Mouse (Mus musculus): ENCODE data around the gene C1qc. TPM values are rescaled to one million over a fixed set of nuclear protein-coding genes. Genes with fewer than 3 reads are reported as not detected.

C1qc gene
- polyA plus RNA-seq, 1 experiment = 28.6 TPM

GRCm38 (mm10) chr4:136842033-136842432 lies 50.8 kb downstream of the C1qc start:
- no peak overlapping the region for H3K27ac ChIP-seq (ENCODE audit: insufficient read depth, low read length)
- peaks cover 3% of the 10 kb centered on the region; the same call in 1 of the 2 replicates for H3K4me1 ChIP-seq (ENCODE audit: control insufficient read depth, insufficient read depth, low read length)
- WGBS = 94% methylated on average over 4 of the region's 4 CpGs
- no peaks in the 10 kb centered on the region for H3K27me3 ChIP-seq (ENCODE audit: control insufficient read depth, insufficient read depth, low read length)
- no peak for TF ChIP-seq POLR2A (IDR thresholded peaks at IDR 0.05; ENCODE audit: borderline replicate concordance, insufficient read depth, low read length)
- H3K4me3 ChIP-seq (replicated peaks; ENCODE audit: insufficient read depth, low read depth, low read length) = no peak overlapping the region
- no peak for DNase-seq

GRCm38 (mm10) chr4:136841056-136841455 lies 51.8 kb downstream of the C1qc start:
- TF ChIP-seq POLR2A (IDR thresholded peaks at IDR 0.05; ENCODE audit: borderline replicate concordance, insufficient read depth, low read length) = no peak
- TF ChIP-seq CTCF (IDR thresholded peaks at IDR 0.05; ENCODE audit: borderline replicate concordance, insufficient read depth, low read depth, low read length) = peak; percentile 94
- peak; percentile 81 to 89 for DNase-seq
- WGBS = 9% methylated on average over 5 of the region's 5 CpGs
- H3K4me3 ChIP-seq (replicated peaks; ENCODE audit: insufficient read depth, low read depth, low read length) = no peak overlapping the region
- H3K27ac ChIP-seq (ENCODE audit: insufficient read depth, low read length) = no peak overlapping the region
- peaks cover 6% of the 10 kb centered on the region; the same call in 1 of the 2 replicates for H3K4me1 ChIP-seq (ENCODE audit: control insufficient read depth, insufficient read depth, low read length)
- H3K27me3 ChIP-seq (ENCODE audit: control insufficient read depth, insufficient read depth, low read length) = no peaks in the 10 kb centered on the region

Other genes with a start within 250 kb of the C1qc start
- 29.1 and 35.4 TPM in 2 replicates for gene Ephb2, start 57.1 kb downstream of the C1qc start, polyA plus RNA-seq (2012; rRNA removed)
- gene C1qb, start 6.9 kb downstream of the C1qc start, polyA plus RNA-seq (2012; rRNA removed) = 41.8 and 46.8 TPM in 2 replicates
- gene C1qa, start 5.7 kb upstream of the C1qc start, polyA plus RNA-seq (2012; rRNA removed) = 30.2 and 34.0 TPM in 2 replicates
- gene Epha8, start 63.8 kb upstream of the C1qc start, polyA plus RNA-seq (2012; rRNA removed) = 44.5 and 51.9 TPM in 2 replicates
- gene Zbtb40, start 155.7 kb upstream of the C1qc start, polyA plus RNA-seq (2012; rRNA removed) = 10.2 and 12.6 TPM in 2 replicates